Mouse (Mus musculus): ENCODE results near the gene Grm6. TPM values are rescaled to one million over a fixed set of nuclear protein-coding genes. Genes with fewer than 3 reads are reported as not detected.

The Grm6 gene
- 0.69 TPM for polyA plus RNA-seq (2017; shearing (Covaris generic))

GRCm38 (mm10) chr11:50850177-50850735 is at the start of gene Grm6:
Grm6 (plus strand) TSS chr11:50850685.

GRCm38 (mm10) chr11:50827010-50827953 is 23.2 kb upstream of the Grm6 start, which contains the start of gene Zfp354c:
Zfp354c (minus strand) TSS chr11:50827724.

GRCm38 (mm10) chr11:50841023-50841735 is 9.3 kb upstream of the Grm6 start, which contains the start of gene Zfp879:
Zfp879 (minus strand) TSS chr11:50841552.

GRCm38 (mm10) chr11:50887390-50888128 is 37.1 kb downstream of the Grm6 start, which contains the start of gene Zfp454:
Zfp454 (minus strand) TSS chr11:50887651.

Other genes with a start within 250 kb of the Grm6 start
- gene Adamts2, start 248.6 kb upstream of the Grm6 start, polyA plus RNA-seq (2017; shearing (Covaris generic)): 0.11 TPM
- 3.3 TPM for gene Zfp354c, start 23.0 kb upstream of the Grm6 start, polyA plus RNA-seq (2017; shearing (Covaris generic))
- gene Zfp879, start 9.1 kb upstream of the Grm6 start, polyA plus RNA-seq (2017; shearing (Covaris generic)): 0.14 TPM
- gene Zfp454, start 37.0 kb downstream of the Grm6 start, polyA plus RNA-seq (2017; shearing (Covaris generic)): not detected
- 2.0 TPM for gene Zfp2, start 65.5 kb downstream of the Grm6 start, polyA plus RNA-seq (2017; shearing (Covaris generic))
- not detected for gene Zfp354b, start 80.9 kb downstream of the Grm6 start, polyA plus RNA-seq (2017; shearing (Covaris generic))
- gene 4933414I15Rik, start 93.1 kb downstream of the Grm6 start, polyA plus RNA-seq (2017; shearing (Covaris generic)): not detected
- not detected for gene Prop1, start 103.1 kb downstream of the Grm6 start, polyA plus RNA-seq (2017; shearing (Covaris generic))
- not detected for gene Olfr1378, start 115.8 kb downstream of the Grm6 start, polyA plus RNA-seq (2017; shearing (Covaris generic))
- gene Olfr1377, start 131.3 kb downstream of the Grm6 start, polyA plus RNA-seq (2017; shearing (Covaris generic)): not detected
- gene Olfr51, start 152.9 kb downstream of the Grm6 start, polyA plus RNA-seq (2017; shearing (Covaris generic)): not detected
- gene Olfr54, start 163.6 kb downstream of the Grm6 start, polyA plus RNA-seq (2017; shearing (Covaris generic)): 0.06 TPM
- not detected for gene Olfr1375, start 197.4 kb downstream of the Grm6 start, polyA plus RNA-seq (2017; shearing (Covaris generic))
- not detected for gene Zfp354a, start 208.6 kb downstream of the Grm6 start, polyA plus RNA-seq (2017; shearing (Covaris generic))

Data from CD4-positive, CD25-positive, alpha-beta regulatory T cell (primary cell).